Mouse (Mus musculus): ENCODE results near the gene Gm16503.

DNA sequence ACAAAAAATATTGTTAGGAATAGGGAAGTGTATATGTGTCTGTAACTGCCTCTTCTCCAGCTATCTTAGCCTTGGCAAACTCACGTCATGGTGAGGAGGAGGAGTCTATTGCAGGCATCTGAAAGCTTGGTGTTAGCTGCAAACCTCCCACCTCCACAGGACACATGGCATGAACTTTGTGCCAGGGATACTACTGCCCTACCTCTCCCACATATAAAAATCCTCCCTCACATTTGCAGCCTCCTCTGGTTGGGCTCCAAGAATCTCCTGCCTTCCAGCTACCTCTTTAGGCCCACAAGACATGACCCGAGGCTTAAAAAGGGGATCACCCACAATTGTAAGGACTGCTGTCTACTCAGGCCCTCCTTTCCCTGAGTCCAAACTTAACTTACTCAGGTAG is 2.3 kb upstream of the Gm16503 start:
- TF ChIP-seq CTCF (conservative IDR thresholded peaks at IDR 0.05; ENCODE audit: low read length) (no peak), POU5F1 (IDR thresholded peaks at IDR 0.05; ENCODE audit: borderline replicate concordance, low read length) (no peak), NANOG (IDR thresholded peaks at IDR 0.05; ENCODE audit: borderline replicate concordance, low read length) (no peak)

All from E14TG2a.4 (cell line).